Mouse (Mus musculus) hindbrain, embryonic 10.5 days (tissue): Measurements from ENCODE around the gene Kcne4. TPM values are rescaled to one million over a fixed set of nuclear protein-coding genes. Genes with fewer than 3 reads are reported as not detected.

Experiments used
- DNase-seq: peaks from one replicate; pipeline ENCODE4 v3.0.0-alpha.2; 2017; ENCODE audit warnings: low spot score
- H3K27ac ChIP-seq: fragments of 300-500 bp; sonication (generic); 2 replicates; pipeline ENCODE4 v1.5.1; 2016; ENCODE audit warnings: mild to moderate bottlenecking, moderate library complexity
- H3K27me3 ChIP-seq: fragments of 300-500 bp; sonication (generic); 2 replicates; pipeline ENCODE4 v1.6.1; 2016; ENCODE audit warnings: mild to moderate bottlenecking; ENCODE audit not compliant: poor library complexity, insufficient read depth, severe bottlenecking
- H3K36me3 ChIP-seq: fragments of 300-500 bp; sonication (generic); 2 replicates; pipeline ENCODE4 v1.6.1; 2016; ENCODE audit warnings: mild to moderate bottlenecking, moderate library complexity
- H3K4me1 ChIP-seq: fragments of 300-500 bp; sonication (generic); replicated peaks from 2 replicates; pipeline ENCODE4 v1.6.1; 2016; ENCODE audit warnings: mild to moderate bottlenecking
- H3K4me3 ChIP-seq: fragments of 300-500 bp; sonication (generic); 2 replicates; pipeline ENCODE4 v1.5.1; 2016; ENCODE audit warnings: mild to moderate bottlenecking, moderate library complexity
- H3K9me3 ChIP-seq: fragments of 300-500 bp; sonication (generic); 2 replicates; pipeline ENCODE4 v1.6.1; 2016; ENCODE audit warnings: mild to moderate bottlenecking, moderate library complexity
- WGBS: fragments of 180-500 bp; shearing (Covaris S2); methylation state at CpG from one replicate; pipeline ENCODE4 v1.1.7; 2016; 5-methylcytosine and 5-hydroxymethylcytosine counted together
- polyA plus RNA-seq: library from polyadenylated mRNA; unstranded; fragments of >200 nt; fragmentation: Nextera tagmentation; extraction: Ambion mirVana; gene quantifications from 2 replicates; pipeline ENCODE4 v1.2.1, GENCODE M21; 2016

Gene Kcne4
- polyA plus RNA-seq, 1 experiment from 2014 or later, result 1.2 TPM

- H3K4me1 ChIP-seq, result peaks cover 5% of the 10 kb centered on the region
- DNase-seq, result peak; percentile 20
Measured at GRCm38 (mm10) chr1:78821733-78822430, 5.3 kb downstream of the Kcne4 start.

DNA sequence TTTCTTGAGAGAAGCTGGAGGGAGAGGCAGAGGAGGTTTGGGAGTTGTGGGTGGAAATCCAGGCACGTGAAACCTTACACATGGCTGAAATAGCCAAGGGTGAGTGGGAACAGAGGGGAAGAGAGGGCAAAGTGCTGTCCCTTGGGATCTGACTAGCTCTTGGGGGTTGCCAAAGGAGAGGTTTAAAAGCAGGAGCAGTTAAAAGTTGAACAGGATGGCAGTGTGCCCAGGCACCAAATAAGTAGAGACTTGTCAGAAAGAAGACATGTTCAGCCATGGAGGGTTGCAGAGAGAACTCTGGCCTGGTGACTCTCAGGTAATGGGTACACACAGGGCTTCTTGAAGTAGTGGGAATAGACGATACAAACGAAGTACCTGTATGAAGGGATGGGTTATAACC lies 8.7 kb downstream of the Kcne4 start:
- no peak for DNase-seq

More at GRCm38 (mm10) chr1:78821733-78822430, 5.3 kb downstream of the Kcne4 start:
- no peaks in the 10 kb centered on the region for H3K27me3 ChIP-seq
- H3K36me3 ChIP-seq, result no peaks in the 10 kb centered on the region
- H3K4me3 ChIP-seq, result no peak overlapping the region
- H3K27ac ChIP-seq, result peak overlapping the region; percentile 40
- no peaks in the 10 kb centered on the region for H3K9me3 ChIP-seq
- 87% methylated on average over 15 of the region's 15 CpGs for WGBS

GRCm38 (mm10) chr1:78838468-78838867 lies 21.9 kb downstream of the Kcne4 start:
- DNase-seq, result no peak
- H3K9me3 ChIP-seq, result no peaks in the 10 kb centered on the region
- no peak overlapping the region for H3K4me3 ChIP-seq
- H3K27ac ChIP-seq, result no peak overlapping the region
- no peaks in the 10 kb centered on the region for H3K36me3 ChIP-seq
- no peaks in the 10 kb centered on the region for H3K4me1 ChIP-seq
- WGBS, result 89% methylated on average over 3 of the region's 3 CpGs
- no peaks in the 10 kb centered on the region for H3K27me3 ChIP-seq

More for the DNA sequence above, 8.7 kb downstream of the Kcne4 start:
- Histone ChIP-seq H3K36me3 (no peaks in the 10 kb centered on the region), H3K27me3 (no peaks in the 10 kb centered on the region), H3K4me3 (no peak overlapping the region), H3K9me3 (no peaks in the 10 kb centered on the region), H3K4me1 (peaks cover 5% of the 10 kb centered on the region; the same call in 1 of the 2 replicates), H3K27ac (no peak overlapping the region)
- 89% methylated on average over 3 of the region's 3 CpGs for WGBS

- no peak overlapping the region for H3K4me3 ChIP-seq
- no peak overlapping the region for H3K27ac ChIP-seq
- H3K9me3 ChIP-seq, result no peaks in the 10 kb centered on the region
- DNase-seq, result no peak
- no peaks in the 10 kb centered on the region for H3K36me3 ChIP-seq
- no peaks in the 10 kb centered on the region for H3K27me3 ChIP-seq
- H3K4me1 ChIP-seq, result no peaks in the 10 kb centered on the region
- WGBS, result 76% methylated on average over 2 of the region's 2 CpGs
Measured at GRCm38 (mm10) chr1:78840769-78841168, 24.2 kb downstream of the Kcne4 start.

GRCm38 (mm10) chr1:78845661-78846060 lies 29.1 kb downstream of the Kcne4 start:
- H3K27ac ChIP-seq, result no peak overlapping the region
- no peaks in the 10 kb centered on the region for H3K9me3 ChIP-seq
- no peak overlapping the region for H3K4me3 ChIP-seq
- 95% methylated on average over 1 of the region's 1 CpGs for WGBS
- H3K4me1 ChIP-seq, result no peaks in the 10 kb centered on the region
- no peaks in the 10 kb centered on the region for H3K36me3 ChIP-seq
- no peak for DNase-seq
- H3K27me3 ChIP-seq, result no peaks in the 10 kb centered on the region

GRCm38 (mm10) chr1:78846471-78846870 lies 29.9 kb downstream of the Kcne4 start:
- 46% methylated on average over 2 of the region's 2 CpGs for WGBS
- H3K4me1 ChIP-seq, result no peaks in the 10 kb centered on the region
- no peak overlapping the region for H3K4me3 ChIP-seq
- no peak for DNase-seq
- H3K27ac ChIP-seq, result no peak overlapping the region
- H3K36me3 ChIP-seq, result no peaks in the 10 kb centered on the region
- no peaks in the 10 kb centered on the region for H3K27me3 ChIP-seq
- no peaks in the 10 kb centered on the region for H3K9me3 ChIP-seq

DNA sequence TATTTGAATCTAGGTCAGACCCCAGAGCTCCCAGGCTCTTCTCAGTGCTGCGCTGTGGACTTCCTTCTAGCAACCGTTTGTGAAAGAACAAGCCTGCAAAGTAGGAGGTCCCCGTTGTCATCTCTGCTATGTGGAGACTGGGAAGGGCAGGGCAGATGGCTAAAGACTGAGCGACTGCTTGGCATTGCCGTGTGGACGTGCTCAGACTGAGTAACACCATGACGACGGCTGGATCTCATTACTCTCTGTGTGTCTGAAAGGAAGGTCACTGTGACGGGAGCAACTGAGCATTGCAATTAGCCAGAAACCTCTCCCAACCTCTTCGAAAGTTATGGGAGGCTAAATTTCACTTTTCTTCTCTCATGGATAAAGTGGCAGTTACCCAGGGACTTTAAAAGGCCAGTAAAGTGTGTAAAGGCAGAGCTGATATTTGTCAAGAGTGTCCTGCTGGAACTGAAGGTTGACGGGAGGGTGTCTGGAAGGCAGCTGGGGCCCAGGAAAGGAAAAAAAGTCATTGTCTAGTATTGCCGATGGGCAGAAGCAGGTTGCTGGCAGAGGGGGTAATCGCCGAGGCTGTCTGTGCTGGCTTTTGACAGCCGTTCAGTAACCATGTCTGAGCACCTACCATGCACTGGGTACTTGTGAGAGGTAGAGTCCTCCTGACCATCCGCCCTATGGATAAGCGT lies 36.0 kb downstream of the Kcne4 start:
- peak; percentile 63 for DNase-seq
- no peaks in the 10 kb centered on the region for H3K27me3 ChIP-seq
- no peaks in the 10 kb centered on the region for H3K9me3 ChIP-seq
- no peak overlapping the region for H3K4me3 ChIP-seq
- no peaks in the 10 kb centered on the region for H3K36me3 ChIP-seq
- WGBS, result 49% methylated on average over 17 of the region's 17 CpGs
- H3K4me1 ChIP-seq, result peaks cover 21% of the 10 kb centered on the region
- peak overlapping the region; percentile 79 for H3K27ac ChIP-seq

DNA sequence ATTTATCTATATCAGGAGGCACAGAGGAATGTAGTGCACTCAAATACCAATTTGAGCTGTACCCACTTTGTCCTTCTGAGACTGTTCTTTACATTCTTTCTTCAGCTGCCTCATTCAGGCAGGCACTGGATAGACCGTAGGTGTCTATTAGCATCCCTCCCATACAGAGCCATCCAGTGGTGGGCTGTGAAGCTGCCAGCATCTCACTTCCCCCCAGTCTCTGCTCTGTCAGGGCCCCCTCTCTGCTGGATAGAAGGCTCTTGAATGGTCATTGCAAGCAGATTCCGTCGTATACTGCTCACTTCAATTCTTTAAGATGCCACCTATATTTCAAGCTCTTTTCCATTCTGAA lies 36.5 kb downstream of the Kcne4 start:
- no peak for DNase-seq
- Histone ChIP-seq H3K4me3 (no peak overlapping the region), H3K36me3 (no peaks in the 10 kb centered on the region), H3K9me3 (no peaks in the 10 kb centered on the region), H3K4me1 (peaks cover 21% of the 10 kb centered on the region), H3K27me3 (no peaks in the 10 kb centered on the region), H3K27ac (peak overlapping the region; percentile 79)
- WGBS, result 78% methylated on average over 3 of the region's 3 CpGs

- 57% methylated on average over 1 of the region's 1 CpGs for WGBS
- H3K27me3 ChIP-seq, result no peaks in the 10 kb centered on the region
- no peak for DNase-seq
- H3K4me3 ChIP-seq, result no peak overlapping the region
- no peak overlapping the region for H3K27ac ChIP-seq
- H3K4me1 ChIP-seq, result peaks cover 21% of the 10 kb centered on the region
- H3K9me3 ChIP-seq, result no peaks in the 10 kb centered on the region
- H3K36me3 ChIP-seq, result no peaks in the 10 kb centered on the region
Measured at GRCm38 (mm10) chr1:78854306-78854705, 37.7 kb downstream of the Kcne4 start.

GRCm38 (mm10) chr1:78859573-78859972 lies 43.0 kb downstream of the Kcne4 start:
- no peak for DNase-seq
- WGBS, result 83% methylated on average over 4 of the region's 4 CpGs
- no peaks in the 10 kb centered on the region for H3K36me3 ChIP-seq
- H3K9me3 ChIP-seq, result no peaks in the 10 kb centered on the region
- H3K27ac ChIP-seq, result no peak overlapping the region
- no peaks in the 10 kb centered on the region for H3K27me3 ChIP-seq
- no peak overlapping the region for H3K4me3 ChIP-seq
- no peaks in the 10 kb centered on the region for H3K4me1 ChIP-seq

DNA sequence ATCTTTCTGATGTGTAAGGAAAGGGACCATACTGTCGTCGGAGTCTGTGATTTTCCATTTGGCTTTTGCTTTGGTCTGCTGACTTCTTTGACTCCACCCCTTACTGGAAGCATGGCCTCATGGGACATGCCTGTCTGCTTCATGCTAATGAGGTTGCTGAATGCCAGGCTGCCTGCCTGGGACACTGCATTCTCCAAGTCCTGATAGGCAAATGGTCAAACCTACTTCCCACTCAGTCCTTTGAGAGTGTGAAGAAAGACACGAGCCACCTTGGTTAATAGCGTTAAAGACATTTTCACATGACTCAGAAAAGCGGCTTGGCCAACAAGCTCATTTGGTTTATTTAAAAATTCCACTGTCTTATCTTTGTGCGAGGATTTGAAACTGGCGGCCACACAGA lies 43.5 kb downstream of the Kcne4 start:
- no peaks in the 10 kb centered on the region for H3K4me1 ChIP-seq
- no peaks in the 10 kb centered on the region for H3K9me3 ChIP-seq
- no peak overlapping the region for H3K27ac ChIP-seq
- no peak for DNase-seq
- WGBS, result 87% methylated on average over 7 of the region's 7 CpGs
- H3K27me3 ChIP-seq, result no peaks in the 10 kb centered on the region
- H3K36me3 ChIP-seq, result no peaks in the 10 kb centered on the region
- H3K4me3 ChIP-seq, result no peak overlapping the region

DNA sequence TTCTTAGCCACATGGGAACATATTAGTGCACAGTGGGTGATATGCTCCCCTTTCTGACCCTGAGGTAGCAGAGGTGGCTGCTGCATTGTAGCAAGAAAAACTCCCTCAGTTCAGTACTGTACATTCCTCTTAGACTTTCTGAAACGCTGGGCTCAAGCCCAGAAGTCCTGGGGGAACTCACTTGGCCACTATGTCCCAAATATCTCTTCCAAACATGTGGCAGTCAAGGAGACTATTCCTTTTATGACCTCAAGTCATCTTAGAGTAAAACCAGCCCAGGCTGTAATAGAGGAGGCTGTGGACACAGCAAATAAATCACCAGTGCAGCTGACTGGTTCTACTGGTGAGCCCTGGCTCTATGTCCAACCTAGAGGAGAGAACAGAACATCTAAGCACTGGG lies 45.7 kb downstream of the Kcne4 start:
- H3K36me3 ChIP-seq, result no peaks in the 10 kb centered on the region
- WGBS, result 84% methylated on average over 1 of the region's 1 CpGs
- no peaks in the 10 kb centered on the region for H3K27me3 ChIP-seq
- H3K4me1 ChIP-seq, result no peaks in the 10 kb centered on the region
- no peaks in the 10 kb centered on the region for H3K9me3 ChIP-seq
- no peak overlapping the region for H3K4me3 ChIP-seq
- DNase-seq, result no peak
- H3K27ac ChIP-seq, result no peak overlapping the region

GRCm38 (mm10) chr1:78863833-78864232 lies 47.3 kb downstream of the Kcne4 start:
- Histone ChIP-seq H3K27me3 (no peaks in the 10 kb centered on the region), H3K4me3 (no peak overlapping the region), H3K4me1 (no peaks in the 10 kb centered on the region), H3K9me3 (no peaks in the 10 kb centered on the region), H3K27ac (no peak overlapping the region), H3K36me3 (no peaks in the 10 kb centered on the region)
- 81% methylated on average over 2 of the region's 2 CpGs for WGBS
- DNase-seq, result no peak
